Mouse (Mus musculus): ENCODE data around the gene Micall2. TPM values are rescaled to one million over a fixed set of nuclear protein-coding genes. Genes with fewer than 3 reads are reported as not detected.
"Not testable (repeated sequence)": the region's sequence is repeated elsewhere in the genome, so short reads cannot be mapped to it uniquely, and the experiment has no call there.

The Micall2 gene
- total RNA-seq (2021) = 1 to 10 TPM; 3.7 to 4.1 TPM
- long read RNA-seq, experiment 1, partial matches to known transcripts = 3 of 4 reads
- long read RNA-seq, experiment 1, other reads (novel, unspliced or antisense) = 1 of 4 reads
- long read RNA-seq, experiment 2, partial matches to known transcripts = 1 of 1 reads
- long read RNA-seq, experiment 2, other reads (novel, unspliced or antisense) = 0 of 1 reads

- intact Hi-C loops (cut with DNase I) = no loop called here
- DNase-seq = peak; percentile 92 to 96
Observed at GRCm38 (mm10) chr5:139735677-139736503, at the start of gene Micall2. Gene Micall2 (minus strand): TSS chr5:139736336.

GRCm38 (mm10) chr5:139781406-139781805 lies 45.3 kb upstream of the Micall2 start:
- peak; percentile 27 to 33 for DNase-seq

GRCm38 (mm10) chr5:139776966-139777365 lies 40.8 kb upstream of the Micall2 start:
- DNase-seq = no peak
- intact Hi-C loops (cut with DNase I) = no loop called here

More at GRCm38 (mm10) chr5:139781406-139781805, 45.3 kb upstream of the Micall2 start:
- intact Hi-C loops (cut with DNase I) = no loop called here

- intact Hi-C loops (cut with DNase I) = no loop called here
- peak; percentile 96 to 98 for DNase-seq
Observed at GRCm38 (mm10) chr5:139775216-139775926, 39.2 kb upstream of the Micall2 start, which contains the start of gene Ints1. Gene Ints1 (minus strand): TSS chr5:139775674.

GRCm38 (mm10) chr5:139768216-139768615 lies 32.1 kb upstream of the Micall2 start:
- no peak for DNase-seq
- intact Hi-C loops (cut with DNase I) = no loop called here

- intact Hi-C loops (cut with DNase I) = no loop called here
Observed at GRCm38 (mm10) chr5:139764296-139764695, 28.2 kb upstream of the Micall2 start.

GRCm38 (mm10) chr5:139758096-139758495 lies 22.0 kb upstream of the Micall2 start:
- intact Hi-C loops (cut with DNase I) = no loop called here
- DNase-seq = no peak

More at GRCm38 (mm10) chr5:139764296-139764695, 28.2 kb upstream of the Micall2 start:
- DNase-seq = no peak

GRCm38 (mm10) chr5:139756586-139756985 lies 20.4 kb upstream of the Micall2 start:
- no peak for DNase-seq
- intact Hi-C loops (cut with DNase I) = no loop called here

- intact Hi-C loops (cut with DNase I) = no loop called here
- no peak for DNase-seq
Observed at GRCm38 (mm10) chr5:139756135-139756534, 20.0 kb upstream of the Micall2 start.

GRCm38 (mm10) chr5:139754753-139755152 lies 18.6 kb upstream of the Micall2 start:
- DNase-seq = peak; percentile 55 to 67
- intact Hi-C loops (cut with DNase I) = loop anchor here (5.0 kb wide), 1 partner anchor 217 kb away; no protein-coding TSS in a partner anchor

- peak; percentile 72 to 82 for DNase-seq
- intact Hi-C loops (cut with DNase I) = loop anchor here (1.0 to 5.0 kb wide), 2 partner anchors 33 to 213 kb away; no protein-coding TSS in a partner anchor
Observed at GRCm38 (mm10) chr5:139750535-139750934, 14.4 kb upstream of the Micall2 start.

- intact Hi-C loops (cut with DNase I) = loop anchor here (1.0 to 5.0 kb wide), 2 partner anchors 32 to 212 kb away; no protein-coding TSS in a partner anchor
- no peak for DNase-seq
Observed at GRCm38 (mm10) chr5:139749413-139750125, 13.4 kb upstream of the Micall2 start.

- intact Hi-C loops (cut with DNase I) = loop anchor here (1.0 kb wide), 1 partner anchor 28 kb away; no protein-coding TSS in a partner anchor
- peak; percentile 63 to 71 for DNase-seq
Observed at GRCm38 (mm10) chr5:139745771-139746170, 9.6 kb upstream of the Micall2 start.

GRCm38 (mm10) chr5:139742640-139743039 lies 6.5 kb upstream of the Micall2 start:
- intact Hi-C loops (cut with DNase I); DNase-seq: not testable (repeated sequence)

GRCm38 (mm10) chr5:139738592-139739315 lies 2.6 kb upstream of the Micall2 start:
- intact Hi-C loops (cut with DNase I) = no loop called here
- no peak for DNase-seq

- no peak for DNase-seq
- intact Hi-C loops (cut with DNase I) = no loop called here
Observed at GRCm38 (mm10) chr5:139737841-139738591, 1.9 kb upstream of the Micall2 start.

GRCm38 (mm10) chr5:139736504-139736940 lies 386 bp upstream of the Micall2 start:
- no peak for DNase-seq
- intact Hi-C loops (cut with DNase I) = no loop called here

GRCm38 (mm10) chr5:139734746-139735145 lies 1.4 kb downstream of the Micall2 start:
- intact Hi-C loops (cut with DNase I) = no loop called here
- no peak for DNase-seq

- DNase-seq = no peak
- intact Hi-C loops (cut with DNase I) = no loop called here
Observed at GRCm38 (mm10) chr5:139734016-139734415, 2.1 kb downstream of the Micall2 start.

All from heart, postnatal 14 days (tissue).